Mouse (Mus musculus) cerebellum, adult 9-11 months (tissue): ENCODE measurements around the gene Lrrn2.

ENCODE experiments used
- DNase-seq: peaks from one replicate; pipeline ENCODE4 v3.0.0; 2022

Lrrn2 gene

GRCm38 (mm10) chr1:132880161-132881005 is at the start of gene Lrrn2:
Lrrn2 (plus strand) TSS chr1:132880273.
- peak; percentile 81 for DNase-seq

- no peak for DNase-seq
Observed at GRCm38 (mm10) chr1:132831963-132832362, 48.1 kb upstream of the Lrrn2 start.

- no peak for DNase-seq
Observed at GRCm38 (mm10) chr1:132834037-132834436, 46.0 kb upstream of the Lrrn2 start.

- no peak for DNase-seq
Observed at GRCm38 (mm10) chr1:132836895-132837294, 43.2 kb upstream of the Lrrn2 start.

GRCm38 (mm10) chr1:132837691-132838090 is 42.4 kb upstream of the Lrrn2 start:
- no peak for DNase-seq

GRCm38 (mm10) chr1:132838371-132838770 is 41.7 kb upstream of the Lrrn2 start:
- DNase-seq: no peak

DNA sequence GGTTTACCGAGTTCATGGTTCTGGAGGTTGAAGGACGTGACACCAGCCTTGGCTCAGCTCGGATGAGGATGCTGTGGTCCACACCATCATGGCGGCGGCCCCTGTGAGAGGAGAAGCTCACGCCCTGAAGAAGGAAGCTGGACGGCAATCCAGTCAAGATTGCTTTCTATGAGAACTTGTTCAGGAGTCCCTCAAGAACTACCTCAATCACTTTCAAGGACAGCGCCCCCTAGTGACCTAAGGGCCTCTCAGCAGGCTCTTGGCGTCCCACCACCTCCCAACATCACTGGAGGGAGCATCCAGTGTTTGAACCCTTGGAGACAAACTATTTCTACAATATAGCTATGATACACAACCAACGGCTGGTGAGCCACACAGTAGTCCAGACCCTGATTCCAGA is 36.5 kb upstream of the Lrrn2 start:
- no peak for DNase-seq

DNA sequence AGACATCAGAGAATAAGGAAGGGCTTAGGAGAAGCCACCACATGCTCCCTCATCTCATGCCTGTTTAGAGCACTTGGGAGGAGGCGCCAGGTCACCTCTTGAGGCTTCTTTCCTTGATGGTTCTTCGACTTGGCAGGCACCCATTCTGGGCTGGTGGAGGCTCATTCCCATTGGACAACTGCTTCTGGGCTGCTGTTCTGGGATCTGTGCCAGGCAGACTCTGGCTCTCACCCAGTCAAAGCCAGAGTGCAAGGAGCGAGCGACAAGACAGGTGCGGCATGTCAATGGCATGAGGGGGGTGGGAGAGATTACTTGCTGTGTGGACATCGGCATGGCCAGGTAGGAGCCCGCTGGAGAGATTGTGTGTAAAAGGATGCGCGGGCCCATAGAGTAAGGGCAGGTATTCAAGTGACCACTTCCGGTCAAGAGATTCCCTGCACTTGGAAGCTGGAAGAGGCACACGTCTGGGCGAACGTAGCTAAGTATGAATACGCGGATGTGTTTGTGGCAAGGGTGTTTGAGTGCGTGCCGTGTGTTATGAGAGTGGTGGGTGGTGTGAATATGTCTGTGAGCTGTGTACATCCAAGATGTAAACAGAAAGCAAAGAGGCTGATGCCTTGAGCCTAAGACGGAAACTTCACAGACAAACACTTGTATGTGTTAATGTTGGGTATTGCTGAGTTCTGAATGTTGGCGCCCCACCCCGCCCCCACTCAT is 35.8 kb upstream of the Lrrn2 start:
- DNase-seq: peak; percentile 34

DNA sequence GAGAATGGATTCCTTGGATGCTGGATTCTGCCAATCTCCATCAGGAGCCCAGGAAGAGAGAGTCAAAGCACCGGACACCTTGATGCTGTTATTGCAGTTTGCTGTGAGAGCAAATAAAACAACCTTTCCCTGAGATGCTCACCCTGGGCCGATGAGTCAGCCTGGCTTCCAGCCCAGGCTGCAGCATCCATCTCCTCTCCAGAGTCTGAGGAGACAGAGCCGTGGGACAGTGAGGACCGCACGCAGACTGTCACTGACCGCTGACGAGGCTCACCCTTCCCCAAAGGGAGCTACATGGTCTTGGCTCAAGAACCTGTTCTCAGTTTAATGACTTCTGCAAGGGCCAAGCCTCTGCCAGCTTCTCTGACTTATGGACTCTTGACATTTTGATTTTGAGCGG is 34.3 kb upstream of the Lrrn2 start:
- DNase-seq: peak; percentile 65

DNA sequence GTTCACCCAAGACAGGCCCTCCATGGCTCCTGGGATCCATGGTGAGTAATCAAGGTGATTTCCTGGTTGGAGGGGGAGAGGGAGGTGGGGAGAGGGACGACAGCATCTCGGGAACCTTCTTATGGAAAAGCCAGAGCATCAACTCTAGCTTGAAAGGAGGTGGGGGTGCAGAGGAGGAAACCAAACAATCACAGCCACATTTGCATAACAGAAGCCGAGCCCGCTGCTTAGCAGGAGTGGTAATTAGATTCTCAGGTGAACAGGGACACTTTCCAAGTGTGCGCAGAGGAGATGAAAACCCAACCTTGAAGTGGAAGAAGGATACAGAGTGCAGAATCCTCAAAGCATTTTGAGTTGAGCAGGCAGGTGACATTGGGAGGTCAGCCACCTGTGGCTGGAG is 29.3 kb upstream of the Lrrn2 start:
- no peak for DNase-seq

DNA sequence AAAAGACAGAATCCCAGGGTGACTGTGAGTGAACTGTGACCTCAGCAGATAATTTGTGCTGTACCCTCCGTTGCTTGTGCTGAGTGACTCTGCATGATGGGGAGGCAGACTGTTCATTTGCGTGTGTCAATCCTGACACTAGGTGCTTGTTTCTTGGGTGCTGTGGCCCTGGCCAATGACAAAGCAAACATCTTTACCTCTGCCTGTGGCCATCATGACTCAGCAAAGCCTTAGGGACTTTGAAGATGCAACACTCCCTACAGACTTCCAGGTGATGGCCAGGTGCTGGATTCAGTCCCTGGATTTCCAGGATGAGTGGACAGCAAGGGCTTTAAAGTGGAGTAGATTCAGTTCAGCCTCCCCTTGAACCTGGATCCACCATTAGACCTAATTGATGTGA is 28.8 kb upstream of the Lrrn2 start:
- no peak for DNase-seq

DNA sequence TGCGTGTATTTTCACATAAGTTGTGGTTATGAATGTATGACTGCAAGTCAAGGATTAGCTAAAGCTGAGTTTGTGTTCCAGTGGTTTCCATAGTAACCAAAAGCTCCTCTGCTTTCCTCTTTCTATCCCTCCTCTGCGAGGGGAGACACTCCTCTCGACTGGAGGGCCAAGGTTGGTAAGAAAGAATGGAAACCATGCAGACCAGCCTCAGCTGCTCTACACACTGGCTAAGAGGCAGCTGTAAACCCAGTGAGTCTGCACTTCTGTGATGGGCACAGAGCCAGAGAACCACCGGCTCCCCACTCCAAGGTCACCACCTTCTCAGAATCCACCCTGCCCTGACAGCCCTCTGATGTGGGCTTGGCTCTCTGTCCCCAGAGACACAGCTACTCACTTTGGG is 28.3 kb upstream of the Lrrn2 start:
- no peak for DNase-seq

DNA sequence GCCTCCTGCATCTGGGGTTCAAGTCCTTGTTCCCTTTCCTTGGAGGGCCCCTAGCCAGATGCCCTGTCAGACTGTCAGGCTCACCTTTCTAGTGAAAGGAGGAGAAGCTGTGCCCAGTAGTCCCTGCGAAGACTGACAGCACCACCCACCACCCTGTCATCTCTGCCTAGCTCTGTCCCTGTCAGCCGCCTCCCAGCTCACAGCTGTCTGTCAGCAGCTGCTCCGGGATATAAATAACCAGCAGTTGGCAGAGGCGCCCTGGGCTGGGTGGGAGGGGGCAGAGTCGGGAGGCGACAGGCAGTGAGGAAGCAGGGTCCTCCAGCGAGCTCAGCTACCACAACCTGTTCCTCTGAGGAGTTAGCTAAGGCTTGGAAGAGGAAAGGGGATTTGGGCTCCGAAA is 26.8 kb upstream of the Lrrn2 start:
- DNase-seq: no peak

DNA sequence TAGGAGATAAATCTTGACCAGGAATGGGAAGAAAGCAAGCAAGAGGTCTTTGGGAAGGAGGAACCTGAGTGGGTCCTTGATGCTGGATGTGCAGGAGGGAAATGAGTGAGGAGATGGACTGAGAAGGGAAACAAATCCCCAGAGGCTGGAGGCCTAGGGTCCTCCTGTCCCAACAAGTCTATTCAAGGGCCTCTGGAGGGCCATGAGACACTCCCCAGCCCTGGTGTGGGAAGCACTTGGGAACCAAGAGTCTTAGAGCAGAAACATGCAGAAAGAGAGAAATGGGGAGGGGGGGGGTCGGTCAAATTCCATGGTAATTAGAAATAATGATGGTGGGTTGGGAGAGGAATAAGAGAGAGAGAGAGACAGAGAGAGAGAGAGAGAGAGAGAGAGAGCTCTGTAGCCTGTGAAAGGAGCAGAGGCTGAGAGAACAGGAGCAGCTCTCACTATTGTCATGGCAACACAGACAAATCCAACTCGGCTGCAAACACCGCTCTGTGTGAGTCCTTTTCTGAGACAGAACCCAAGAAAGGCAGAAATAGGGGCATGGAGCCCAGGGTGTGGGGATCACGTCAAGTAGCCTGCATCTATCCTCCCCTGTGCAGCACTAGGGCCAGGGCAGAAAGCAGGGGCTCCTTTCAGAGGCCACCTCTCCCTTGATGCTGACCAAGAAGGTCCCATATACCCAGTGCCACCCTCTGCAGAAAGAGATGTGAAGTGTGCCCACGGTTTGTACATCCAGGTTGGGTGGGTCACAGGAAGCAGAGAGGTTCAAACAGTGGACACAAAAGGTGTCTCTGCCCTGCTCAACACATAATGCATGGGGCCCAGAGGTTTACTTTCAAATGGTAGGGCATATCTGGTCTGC is 21.3 kb upstream of the Lrrn2 start:
- no peak for DNase-seq

DNA sequence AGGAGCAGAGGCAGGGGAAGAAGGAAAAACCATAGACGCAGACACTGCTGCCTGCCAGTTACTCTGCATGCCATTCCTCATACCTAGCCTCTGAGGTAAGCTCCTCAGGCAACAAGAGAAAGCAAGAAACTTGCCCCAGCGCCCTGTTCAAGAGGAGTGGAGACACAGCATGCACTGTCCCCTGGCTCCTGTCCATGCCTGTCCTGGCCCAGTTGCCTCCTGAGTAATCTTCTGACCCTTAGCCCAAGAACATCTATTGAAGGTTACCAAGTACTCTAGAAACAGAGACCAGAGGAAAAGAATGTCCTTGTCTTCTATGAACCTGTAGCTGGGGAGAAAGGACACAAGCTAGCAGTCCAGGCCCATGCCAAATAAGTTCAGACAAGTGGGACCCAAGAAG is 15.9 kb upstream of the Lrrn2 start:
- no peak for DNase-seq

DNA sequence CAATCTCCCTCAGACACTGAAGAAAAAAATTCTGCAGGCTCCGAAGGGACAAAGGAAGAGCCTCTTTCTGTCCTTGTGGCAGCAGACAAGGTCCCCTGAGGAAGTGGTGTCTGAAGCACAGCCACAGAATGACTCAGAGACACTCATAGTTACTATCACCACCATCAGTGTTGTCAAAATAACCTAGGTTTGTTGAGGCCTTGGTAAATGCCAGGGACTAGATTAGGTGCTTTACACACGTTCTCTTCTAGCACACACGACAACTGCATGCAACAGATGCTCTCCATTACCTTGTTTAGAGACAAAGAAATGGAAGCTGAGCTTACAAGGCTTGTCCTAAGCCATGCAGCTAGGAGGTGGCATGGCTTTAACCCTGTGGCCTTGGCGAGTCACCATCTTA is 14.5 kb upstream of the Lrrn2 start:
- DNase-seq: no peak

- DNase-seq: no peak
Observed at GRCm38 (mm10) chr1:132870327-132870726, 9.7 kb upstream of the Lrrn2 start.

GRCm38 (mm10) chr1:132878951-132879610 is 992 bp upstream of the Lrrn2 start:
- peak; percentile 24 for DNase-seq

DNA sequence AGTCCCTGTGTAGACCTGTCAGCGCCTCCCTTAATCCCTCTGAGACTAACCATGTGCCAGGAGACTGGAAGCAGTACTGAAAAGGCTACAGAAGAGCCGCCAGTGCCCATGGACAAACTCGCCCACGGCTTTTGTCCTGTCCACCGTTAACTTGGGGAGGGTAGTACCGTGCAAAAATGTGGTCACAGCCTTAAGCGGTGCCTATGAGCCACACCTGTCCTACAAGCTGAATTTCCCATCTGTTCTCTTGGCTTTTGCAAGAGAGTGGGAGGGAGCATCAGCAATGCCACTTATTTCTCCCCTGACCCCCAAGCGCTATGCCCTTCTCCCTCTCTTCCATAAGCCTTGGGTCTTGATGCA is 292 bp upstream of the Lrrn2 start:
- no peak for DNase-seq

DNA sequence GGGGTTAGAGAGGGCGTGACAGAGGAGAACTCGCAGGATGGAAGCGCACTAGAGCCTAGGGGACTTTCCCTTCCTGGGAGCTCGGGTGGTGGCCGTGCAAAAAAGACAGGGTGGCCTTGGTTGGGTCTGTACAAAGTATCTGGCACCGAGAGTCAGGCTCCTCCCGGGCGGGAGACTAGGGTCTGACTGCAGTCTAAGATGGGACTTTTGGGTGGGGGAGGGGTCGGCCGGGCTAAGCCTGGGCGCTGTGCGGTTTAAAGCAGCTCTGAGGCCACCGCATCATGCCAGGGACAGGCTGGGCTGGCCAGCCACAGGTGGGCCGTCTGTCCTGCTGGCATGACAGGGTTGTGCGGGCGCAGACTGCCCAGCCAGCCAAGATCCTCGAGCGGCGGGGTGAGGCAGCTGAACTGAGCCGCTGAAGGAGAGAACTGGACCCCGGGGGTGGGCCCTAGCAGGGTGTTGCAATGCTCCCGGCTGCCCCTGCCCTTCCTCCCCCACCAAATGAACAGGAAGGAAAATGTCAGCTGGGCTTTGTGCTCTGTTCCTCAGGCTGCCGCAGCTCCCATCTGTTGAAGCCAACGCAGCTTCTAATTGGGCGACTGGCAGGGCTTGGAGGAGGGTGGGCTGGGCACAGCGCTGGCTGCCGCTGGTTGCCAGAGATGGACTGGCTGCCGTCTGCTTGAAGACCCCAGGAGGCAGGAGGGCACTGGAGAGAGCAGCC is 1.1 kb downstream of the Lrrn2 start:
- peak; percentile 85 for DNase-seq

- DNase-seq: peak; percentile 69
Observed at GRCm38 (mm10) chr1:132881836-132882235, 1.8 kb downstream of the Lrrn2 start.

DNA sequence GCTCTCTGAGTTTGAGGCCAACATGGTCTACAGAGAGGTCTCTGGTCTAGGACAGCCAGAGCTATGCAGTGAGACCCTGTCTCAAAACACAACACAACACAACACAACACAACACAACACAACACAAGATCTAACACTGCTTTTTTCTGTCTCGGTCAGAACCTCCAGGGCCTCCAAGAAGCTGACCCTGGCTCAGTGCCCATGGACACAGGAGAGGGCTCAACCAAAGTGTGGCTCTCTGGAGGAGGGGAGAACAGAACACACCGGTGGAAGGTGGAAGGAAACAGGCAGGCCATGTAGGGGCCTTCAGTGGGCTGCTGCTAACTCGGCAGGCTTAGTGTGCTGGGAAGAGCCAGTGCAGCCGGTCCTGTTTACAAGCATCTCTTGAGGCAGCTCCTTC is 5.6 kb downstream of the Lrrn2 start:
- no peak for DNase-seq
